Mouse (Mus musculus) left cerebral cortex, postnatal 14 days (tissue): ENCODE data around the gene Atf3. TPM values are rescaled to one million over a fixed set of nuclear protein-coding genes. Genes with fewer than 3 reads are reported as not detected.

Experiments used
- DNase-seq, 2 experiments: peaks; one replicate each; pipeline ENCODE4 v3.0.0; 2021 to 2022; ENCODE audit warnings: low spot score in 2 of 2, mixed read lengths in 1 of 2
- intact Hi-C: fragments of 180-260 bp; cut with DNase I; formaldehyde crosslinking; loops from one replicate; pipeline ENCODE4 v1.15.1; 2025
- total RNA-seq, 2 experiments: library from RNA; stranded (reverse); gene quantifications; 2 replicates each; pipeline ENCODE4 v1.2.3; 2021

Gene Atf3
- total RNA-seq, 2 experiments from 2014 or later: 0.51 to 0.59 TPM

- no peak for DNase-seq
- intact Hi-C loops: no loop called here
Observed at GRCm38 (mm10) chr1:191235788-191236542, 18.1 kb upstream of the Atf3 start.

GRCm38 (mm10) chr1:191234837-191235236 lies 17.0 kb upstream of the Atf3 start:
- intact Hi-C loops: no loop called here
- no peak for DNase-seq

- intact Hi-C loops: no loop called here
Observed at GRCm38 (mm10) chr1:191230355-191230931, 12.6 kb upstream of the Atf3 start.

GRCm38 (mm10) chr1:191226570-191226969 lies 8.7 kb upstream of the Atf3 start:
- intact Hi-C loops: no loop called here
- DNase-seq: no peak

More at GRCm38 (mm10) chr1:191230355-191230931, 12.6 kb upstream of the Atf3 start:
- DNase-seq: peak in 1 of 2 experiments; percentile 34

GRCm38 (mm10) chr1:191225771-191226170 lies 7.9 kb upstream of the Atf3 start:
- no peak for DNase-seq
- intact Hi-C loops: no loop called here

- intact Hi-C loops: no loop called here
Observed at GRCm38 (mm10) chr1:191224981-191225703, 7.3 kb upstream of the Atf3 start.

GRCm38 (mm10) chr1:191224302-191224980 lies 6.6 kb upstream of the Atf3 start:
- intact Hi-C loops: no loop called here
- DNase-seq: peak; percentile 93

More at GRCm38 (mm10) chr1:191224981-191225703, 7.3 kb upstream of the Atf3 start:
- no peak for DNase-seq

- intact Hi-C loops: no loop called here
- peak in 1 of 2 experiments; percentile 11 for DNase-seq
Observed at GRCm38 (mm10) chr1:191223930-191224301, 6.1 kb upstream of the Atf3 start.

GRCm38 (mm10) chr1:191222031-191222430 lies 4.2 kb upstream of the Atf3 start:
- DNase-seq: no peak
- intact Hi-C loops: no loop called here

- no peak for DNase-seq
- intact Hi-C loops: no loop called here
Observed at GRCm38 (mm10) chr1:191220588-191220987, 2.7 kb upstream of the Atf3 start.

- no peak for DNase-seq
- intact Hi-C loops: no loop called here
Observed at GRCm38 (mm10) chr1:191219748-191220147, 1.9 kb upstream of the Atf3 start.

- intact Hi-C loops: no loop called here
- no peak for DNase-seq
Observed at GRCm38 (mm10) chr1:191218583-191218982, 744 bp upstream of the Atf3 start.

- intact Hi-C loops: no loop called here
- DNase-seq: no peak
Observed at GRCm38 (mm10) chr1:191215776-191216661, 1.8 kb downstream of the Atf3 start.

- intact Hi-C loops: no loop called here
Observed at GRCm38 (mm10) chr1:191211096-191211495, 6.7 kb downstream of the Atf3 start.

GRCm38 (mm10) chr1:191205791-191206190 lies 12.0 kb downstream of the Atf3 start:
- DNase-seq: no peak
- intact Hi-C loops: no loop called here

More at GRCm38 (mm10) chr1:191211096-191211495, 6.7 kb downstream of the Atf3 start:
- no peak for DNase-seq

- DNase-seq: no peak
- intact Hi-C loops: no loop called here
Observed at GRCm38 (mm10) chr1:191204876-191205275, 13.0 kb downstream of the Atf3 start.

- DNase-seq: no peak
- intact Hi-C loops: no loop called here
Observed at GRCm38 (mm10) chr1:191203496-191203895, 14.3 kb downstream of the Atf3 start.

- intact Hi-C loops: no loop called here
- no peak for DNase-seq
Observed at GRCm38 (mm10) chr1:191202208-191202952, 15.5 kb downstream of the Atf3 start.
